Mouse (Mus musculus) heart, postnatal 0 days (tissue): Measurements from ENCODE around the gene Flot1.

Experiments
- CTCF ChIP-seq: IDR thresholded peaks from 2 replicates; pipeline ENCODE4 v1.5.1; 2016; ENCODE audit warnings: antibody characterized with exemption, control low read depth, low read depth
- EP300 ChIP-seq: IDR thresholded peaks from 2 replicates; pipeline ENCODE4 v1.6.1; 2016; ENCODE audit warnings: antibody characterized with exemption, low read depth

DNA sequence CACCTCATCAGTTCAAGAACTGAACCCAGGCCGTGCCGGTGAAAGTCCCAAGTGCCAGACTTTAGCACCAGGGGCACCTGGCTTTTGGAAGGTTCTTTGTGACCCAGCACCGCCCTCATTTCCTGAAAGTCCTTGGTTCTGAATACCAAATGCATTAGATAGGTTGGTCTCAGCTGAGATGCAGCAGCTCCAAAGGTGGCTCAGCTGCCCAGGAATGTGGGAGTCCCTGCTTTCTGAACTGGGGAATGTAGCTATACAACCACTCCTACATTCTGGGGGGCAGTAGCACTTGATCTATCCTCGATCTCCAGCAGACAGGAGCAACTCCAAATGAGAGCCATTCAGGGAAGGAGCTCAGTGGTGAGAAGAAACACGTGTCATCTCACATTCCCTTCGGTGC lies 10.3 kb upstream of the Flot1 start:
- no peak for TF ChIP-seq CTCF
- TF ChIP-seq EP300 = no peak
